8 mouse cellular contexts compared by ENCODE assay signal in the genomic region with DNA sequence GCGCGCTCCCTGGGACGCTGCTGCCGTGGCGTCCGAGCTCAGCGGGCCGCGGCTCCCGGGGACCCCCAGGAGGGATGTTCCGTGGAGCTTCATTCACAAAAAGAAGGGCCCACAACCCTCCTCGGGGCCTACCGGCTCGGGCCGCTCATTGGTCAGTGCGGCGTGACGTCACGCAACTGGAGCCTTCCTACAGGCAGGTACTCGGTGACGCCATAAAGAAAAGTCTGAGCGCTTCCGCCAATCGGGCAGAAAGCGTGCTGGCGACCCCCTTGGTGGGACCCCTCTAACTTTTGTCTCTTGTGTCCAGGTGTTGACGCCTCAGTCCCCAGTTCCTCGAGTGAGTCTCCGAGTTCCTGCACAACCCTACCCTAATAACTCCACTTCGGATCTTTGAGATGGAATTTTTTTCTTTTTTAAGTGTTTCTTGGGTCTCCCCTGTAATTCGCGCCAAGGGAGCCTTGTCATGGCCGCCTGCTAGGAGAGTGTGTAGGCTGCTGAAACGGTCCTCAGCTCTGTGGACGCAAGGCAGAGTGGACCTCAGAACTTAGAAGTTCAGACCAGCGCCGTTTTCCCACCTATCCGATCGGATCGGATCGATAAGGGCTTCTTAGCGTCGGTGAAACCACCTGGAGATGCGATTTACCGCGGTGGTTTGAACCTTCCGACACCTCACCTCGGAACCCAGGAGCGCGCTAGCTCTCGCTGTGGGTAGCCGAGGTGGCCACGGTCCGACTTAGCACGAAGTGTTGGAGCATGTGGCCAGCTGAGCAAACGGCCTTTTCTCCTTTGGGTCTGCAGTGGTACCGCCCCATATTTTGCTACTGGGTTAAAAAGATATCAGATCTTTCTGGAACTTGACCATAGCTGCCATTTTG. TPM values are rescaled to one million over a fixed set of nuclear protein-coding genes. Genes with fewer than 3 reads are reported as not detected.
A peak's percentile ranks its signal among the peaks of the same experiment; 100 is the strongest.
DNase-seq lines count a peak whose midpoint lies in the region; ATAC-seq lines count a peak whose summit lies in the region.

A gene (minus strand): TSS at position 412 of the 875 bp plus-strand sequence.

- H3K27ac ChIP-seq in hindbrain, embryonic 12.5 days, result no peak within 1 kb of the TSS

- H3K4me2 ChIP-seq in hindbrain, embryonic 12.5 days (replicated peaks), result peak within 1 kb of the TSS; percentile 99

- ATAC-seq in hindbrain, embryonic 12.5 days (ENCODE audit: low FRiP score), result peak; percentile 97

- peaks cover 12% of the 10 kb centered on the region; the same call in 1 of the 2 replicates for H3K4me1 ChIP-seq in hindbrain, embryonic 12.5 days

- peak within 1 kb of the TSS; percentile 75 for H3K9ac ChIP-seq in hindbrain, embryonic 12.5 days

- H3K27me3 ChIP-seq in hindbrain, embryonic 12.5 days, result peaks cover 28% of the 10 kb centered on the region

- no peaks in the 10 kb centered on the region for H3K36me3 ChIP-seq in hindbrain, embryonic 12.5 days

- H3K4me3 ChIP-seq in hindbrain, embryonic 12.5 days, result peak within 1 kb of the TSS; percentile 83

- H3K9me3 ChIP-seq in hindbrain, embryonic 12.5 days (replicated peaks), result no peaks in the 10 kb centered on the region

- under 1% methylated on average over 57 of the region's 57 CpGs for WGBS in hindbrain, embryonic 12.5 days

- peak; percentile 86 for DNase-seq in Muller cell, postnatal 12 days (ENCODE audit: inconsistent ontology term)
- DNase-seq in cerebellum, adult 18-20 months, result peak; percentile 79 to 83
- peak; percentile 96 for DNase-seq in forelimb bud, embryonic 11.5 days (ENCODE audit: low read depth, low spot score)
- DNase-seq in layer of hippocampus, postnatal 25 days (ENCODE audit: extremely low spot score in 1 of 2, low spot score in 1 of 2), result peak; percentile 36 to 49
- peak; percentile 58 for DNase-seq in lung, postnatal 10 days
- DNase-seq in ovary, postnatal 14 days (ENCODE audit: low spot score), result peak; percentile 39
- peak; percentile 81 for DNase-seq in thymus, postnatal 14 days

RNA-seq across cellular contexts. Expression of the gene that starts here (rescaled TPM):
- 10.2 and 12.5 TPM in 2 replicates for polyA plus RNA-seq in hindbrain, embryonic 12.5 days (2016; fragmentation: Nextera tagmentation; extraction: Ambion mirVana)
- 1 to 10 TPM; 6.9 to 7.2 TPM for total RNA-seq in layer of hippocampus, postnatal 25 days (2021)

Comparison
In these comparisons a context has a peak if more than half of its experiments do, and no peak if none do; other contexts are left out.
1. DNase-seq: peak in every context shown above with its lines; median percentile 96 in forelimb bud, embryonic 11.5 days; 86 in Muller cell, postnatal 12 days; 81 in cerebellum, adult 18-20 months; 81 in thymus, postnatal 14 days; 58 in lung, postnatal 10 days; 42 in layer of hippocampus, postnatal 25 days; 39 in ovary, postnatal 14 days.